Mouse (Mus musculus): Measurements from ENCODE around the gene Slc26a9. TPM values are rescaled to one million over a fixed set of nuclear protein-coding genes. Genes with fewer than 3 reads are reported as not detected.

Gene Slc26a9
- total RNA-seq, 2 experiments from 2014 or later, result 0.18 to 0.24 TPM

- intact Hi-C loops (cut with DNase I), result no loop called here
- no peak for DNase-seq (ENCODE audit: extremely low spot score in 1 of 2, low spot score in 2 of 2)
Observed at GRCm38 (mm10) chr1:131733474-131734180, 10.2 kb upstream of the Slc26a9 start.

- no peak for DNase-seq (ENCODE audit: extremely low spot score in 1 of 2, low spot score in 2 of 2)
- intact Hi-C loops (cut with DNase I), result no loop called here
Observed at GRCm38 (mm10) chr1:131734657-131735273, 9.1 kb upstream of the Slc26a9 start.

- no peak for DNase-seq (ENCODE audit: extremely low spot score in 1 of 2, low spot score in 2 of 2)
- intact Hi-C loops (cut with DNase I), result no loop called here
Observed at GRCm38 (mm10) chr1:131736494-131736893, 7.3 kb upstream of the Slc26a9 start.

GRCm38 (mm10) chr1:131737269-131737668 lies 6.6 kb upstream of the Slc26a9 start:
- intact Hi-C loops (cut with DNase I), result no loop called here
- peak; percentile 89 to 94 for DNase-seq (ENCODE audit: extremely low spot score in 1 of 2, low spot score in 2 of 2)

GRCm38 (mm10) chr1:131738760-131739159 lies 5.1 kb upstream of the Slc26a9 start:
- no peak for DNase-seq (ENCODE audit: extremely low spot score in 1 of 2, low spot score in 2 of 2)
- intact Hi-C loops (cut with DNase I), result no loop called here

GRCm38 (mm10) chr1:131739481-131740160 lies 4.2 kb upstream of the Slc26a9 start:
- no peak for DNase-seq (ENCODE audit: extremely low spot score in 1 of 2, low spot score in 2 of 2)
- intact Hi-C loops (cut with DNase I), result no loop called here

GRCm38 (mm10) chr1:131745391-131745790 lies 1.6 kb downstream of the Slc26a9 start:
- intact Hi-C loops (cut with DNase I), result no loop called here
- DNase-seq (ENCODE audit: extremely low spot score in 1 of 2, low spot score in 2 of 2), result no peak

- no peak for DNase-seq (ENCODE audit: extremely low spot score in 1 of 2, low spot score in 2 of 2)
- intact Hi-C loops (cut with DNase I), result no loop called here
Observed at GRCm38 (mm10) chr1:131747761-131748160, 3.9 kb downstream of the Slc26a9 start.

- DNase-seq (ENCODE audit: extremely low spot score in 1 of 2, low spot score in 2 of 2), result no peak
- intact Hi-C loops (cut with DNase I), result no loop called here
Observed at GRCm38 (mm10) chr1:131748636-131749035, 4.8 kb downstream of the Slc26a9 start.

GRCm38 (mm10) chr1:131749706-131750545 lies 6.1 kb downstream of the Slc26a9 start:
- no peak for DNase-seq (ENCODE audit: extremely low spot score in 1 of 2, low spot score in 2 of 2)
- intact Hi-C loops (cut with DNase I), result no loop called here

- intact Hi-C loops (cut with DNase I), result no loop called here
- DNase-seq (ENCODE audit: extremely low spot score in 1 of 2, low spot score in 2 of 2), result no peak
Observed at GRCm38 (mm10) chr1:131751181-131751890, 7.5 kb downstream of the Slc26a9 start.

GRCm38 (mm10) chr1:131751891-131752311 lies 8.1 kb downstream of the Slc26a9 start:
- DNase-seq (ENCODE audit: extremely low spot score in 1 of 2, low spot score in 2 of 2), result no peak
- intact Hi-C loops (cut with DNase I), result no loop called here

GRCm38 (mm10) chr1:131754212-131754829 lies 10.5 kb downstream of the Slc26a9 start:
- intact Hi-C loops (cut with DNase I), result no loop called here
- DNase-seq (ENCODE audit: extremely low spot score in 1 of 2, low spot score in 2 of 2), result no peak

GRCm38 (mm10) chr1:131754916-131755315 lies 11.1 kb downstream of the Slc26a9 start:
- peak in 1 of 2 experiments; percentile 66 for DNase-seq (ENCODE audit: extremely low spot score in 1 of 2, low spot score in 2 of 2)
- intact Hi-C loops (cut with DNase I), result no loop called here

GRCm38 (mm10) chr1:131757211-131757610 lies 13.4 kb downstream of the Slc26a9 start:
- intact Hi-C loops (cut with DNase I), result no loop called here

GRCm38 (mm10) chr1:131758796-131759195 lies 15.0 kb downstream of the Slc26a9 start:
- no peak for DNase-seq (ENCODE audit: extremely low spot score in 1 of 2, low spot score in 2 of 2)
- intact Hi-C loops (cut with DNase I), result no loop called here

More at GRCm38 (mm10) chr1:131757211-131757610, 13.4 kb downstream of the Slc26a9 start:
- no peak for DNase-seq (ENCODE audit: extremely low spot score in 1 of 2, low spot score in 2 of 2)

GRCm38 (mm10) chr1:131759667-131760427 lies 16.0 kb downstream of the Slc26a9 start:
- no peak for DNase-seq (ENCODE audit: extremely low spot score in 1 of 2, low spot score in 2 of 2)
- intact Hi-C loops (cut with DNase I), result loop anchor here (5.0 kb wide), 1 partner anchor 213 kb away; no protein-coding TSS in a partner anchor

Measured in left cerebral cortex, postnatal 10 days (tissue).